Mouse (Mus musculus) megakaryocyte, embryonic 14.5 days (primary cell): ENCODE results near the gene Myom1. TPM values are rescaled to one million over a fixed set of nuclear protein-coding genes. Genes with fewer than 3 reads are reported as not detected.

ENCODE experiments used
- H3K27me3 ChIP-seq: replicated peaks from 2 replicates; pipeline ENCODE3; 2012; ENCODE audit warnings: inconsistent platforms
- H3K36me3 ChIP-seq: replicated peaks from 2 replicates; pipeline ENCODE3; 2012; ENCODE audit warnings: low read length, inconsistent platforms, mixed read lengths
- H3K4me1 ChIP-seq: 2 replicates; pipeline ENCODE4 v1.6.1; 2012; ENCODE audit warnings: inconsistent platforms
- H3K4me3 ChIP-seq: replicated peaks from 2 replicates; pipeline ENCODE3; 2012; ENCODE audit warnings: moderate library complexity, mild to moderate bottlenecking, inconsistent platforms
- H3K9me3 ChIP-seq: 2 replicates; pipeline ENCODE4 v1.6.1; 2012; ENCODE audit warnings: inconsistent platforms
- FLI1 ChIP-seq: IDR thresholded peaks from 2 replicates; pipeline ENCODE4 v1.6.1; 2012; ENCODE audit warnings: low read length, inconsistent platforms, mixed read lengths
- GATA1 ChIP-seq: IDR thresholded peaks from 3 replicates; pipeline ENCODE4 v1.6.1; 2012; ENCODE audit warnings: mixed read lengths, low read length, inconsistent platforms, borderline replicate concordance
- polyA plus RNA-seq: library from polyadenylated mRNA; stranded (reverse); fragments of >175 nt; gene quantifications from 2 replicates; pipeline ENCODE4 v1.2.3, GENCODE M21; 2012; ENCODE audit warnings: low replicate concordance; ENCODE audit not compliant: insufficient read depth

The Myom1 gene
- polyA plus RNA-seq, 1 experiment, result 12.3 TPM

DNA sequence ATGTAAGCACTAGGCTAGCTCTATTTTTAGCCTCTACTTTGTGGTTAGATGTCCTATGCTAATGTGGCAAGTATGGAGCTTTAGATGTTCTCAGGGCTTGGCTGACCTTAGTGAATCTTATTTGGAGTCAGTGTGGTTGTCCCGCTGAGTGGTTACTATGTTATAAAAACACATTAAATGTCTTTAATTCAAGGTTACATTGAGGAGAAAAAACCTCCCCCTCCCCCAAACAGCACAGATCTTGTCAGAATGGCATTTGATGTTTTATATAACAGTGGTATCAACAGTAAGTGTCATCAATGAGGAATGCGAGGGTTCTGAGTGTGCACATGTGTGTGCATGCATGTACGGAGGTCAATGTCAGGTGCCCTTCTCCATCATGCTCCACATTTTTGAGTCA is 24.8 kb downstream of the Myom1 start:
- Histone ChIP-seq H3K4me1 (peaks cover 62% of the 10 kb centered on the region), H3K36me3 (peaks cover 91% of the 10 kb centered on the region), H3K9me3 (no peaks in the 10 kb centered on the region), H3K27me3 (no peaks in the 10 kb centered on the region), H3K4me3 (no peak overlapping the region)
- no peak for TF ChIP-seq GATA1
- TF ChIP-seq FLI1, result no peak

DNA sequence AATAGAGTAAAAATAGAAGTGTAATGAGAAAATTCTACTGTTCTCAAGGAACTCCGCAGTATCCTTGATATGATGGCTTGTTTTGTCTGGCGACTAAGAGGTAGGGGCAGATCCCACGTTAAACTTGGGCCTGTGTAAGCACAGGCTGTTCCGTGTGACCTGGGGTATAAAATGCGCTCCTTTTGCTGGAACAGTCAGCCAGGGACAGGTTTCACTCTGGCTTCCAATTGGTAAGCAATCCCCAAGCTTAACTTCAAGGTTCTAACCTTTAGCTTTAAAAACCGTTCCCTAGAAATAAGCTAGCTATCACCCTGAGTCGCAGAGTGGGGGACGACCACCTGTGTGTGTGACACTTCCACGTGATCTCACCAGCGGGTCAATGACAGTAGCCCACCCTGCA is 30.3 kb downstream of the Myom1 start:
- Histone ChIP-seq H3K9me3 (no peaks in the 10 kb centered on the region), H3K27me3 (no peaks in the 10 kb centered on the region), H3K36me3 (peaks cover 88% of the 10 kb centered on the region), H3K4me3 (no peak overlapping the region), H3K4me1 (peaks cover 13% of the 10 kb centered on the region)
- TF ChIP-seq FLI1, result no peak
- TF ChIP-seq GATA1, result no peak

DNA sequence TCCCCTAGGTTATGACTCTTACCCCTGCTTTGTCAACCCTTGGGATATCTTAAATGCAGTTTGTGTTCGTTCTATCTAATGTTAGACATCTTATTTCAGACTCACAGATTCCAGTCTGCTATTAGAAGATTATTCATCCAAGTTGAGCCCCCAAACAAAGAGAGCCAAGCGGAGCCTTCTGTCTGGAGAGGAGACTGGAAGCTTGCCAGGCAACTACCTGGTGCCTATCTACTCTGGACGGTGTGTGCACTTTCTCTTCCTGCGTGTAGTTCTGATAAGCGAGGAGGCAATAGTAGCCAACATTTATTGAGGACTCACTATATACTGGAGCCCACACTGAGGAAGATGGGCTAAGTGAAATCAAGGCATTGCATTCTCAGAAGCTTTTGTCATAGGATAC is 32.0 kb downstream of the Myom1 start:
- Histone ChIP-seq H3K9me3 (no peaks in the 10 kb centered on the region), H3K4me1 (peaks cover 24% of the 10 kb centered on the region), H3K4me3 (no peak overlapping the region), H3K36me3 (peaks cover 94% of the 10 kb centered on the region), H3K27me3 (no peaks in the 10 kb centered on the region)
- TF ChIP-seq FLI1, result no peak
- no peak for TF ChIP-seq GATA1

DNA sequence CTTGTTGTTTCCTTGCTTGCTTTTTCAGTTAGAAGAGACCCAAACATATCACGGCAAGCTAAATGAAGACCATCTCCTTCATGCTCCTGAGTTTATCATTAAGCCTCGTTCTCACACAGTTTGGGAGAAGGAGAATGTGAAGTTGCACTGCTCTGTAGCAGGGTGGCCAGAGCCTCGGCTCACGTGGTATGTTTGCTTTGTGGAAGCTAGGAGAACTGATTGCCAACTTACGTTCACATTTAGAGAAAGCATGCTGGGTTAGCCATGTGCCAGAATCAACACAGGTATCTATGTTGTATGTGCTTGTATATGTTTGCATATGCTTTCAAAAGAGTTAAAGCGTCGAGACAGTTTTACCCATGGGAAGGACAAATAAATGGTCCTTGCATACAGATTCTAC is 34.8 kb downstream of the Myom1 start:
- TF ChIP-seq GATA1, result no peak
- TF ChIP-seq FLI1, result no peak
- no peak overlapping the region for H3K4me3 ChIP-seq
- H3K9me3 ChIP-seq, result no peaks in the 10 kb centered on the region
- H3K36me3 ChIP-seq, result peaks cover 96% of the 10 kb centered on the region
- H3K27me3 ChIP-seq, result no peaks in the 10 kb centered on the region
- peaks cover 45% of the 10 kb centered on the region for H3K4me1 ChIP-seq

DNA sequence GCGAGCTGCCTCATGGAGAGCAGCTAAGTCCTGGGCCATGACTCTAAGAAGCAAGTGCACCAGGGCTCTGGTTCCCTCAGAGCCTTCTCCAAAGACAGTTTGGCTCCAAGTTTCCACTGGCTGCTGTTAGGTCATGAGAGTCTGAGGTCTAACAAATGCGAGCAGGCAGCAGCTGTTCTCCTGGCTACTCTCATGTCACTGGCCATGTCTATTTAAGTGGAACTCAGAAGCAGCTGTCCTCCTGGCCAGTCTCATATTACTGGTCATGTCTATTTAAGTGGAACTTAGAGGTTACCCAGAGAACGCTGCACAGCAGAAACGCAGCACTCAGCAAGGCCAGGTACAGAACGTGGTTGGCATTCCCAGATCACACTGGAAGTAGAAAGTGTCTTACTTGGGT is 36.4 kb downstream of the Myom1 start:
- Histone ChIP-seq H3K9me3 (no peaks in the 10 kb centered on the region), H3K4me1 (peaks cover 61% of the 10 kb centered on the region), H3K4me3 (no peak overlapping the region), H3K36me3 (peaks cover 94% of the 10 kb centered on the region), H3K27me3 (no peaks in the 10 kb centered on the region)
- no peak for TF ChIP-seq FLI1
- TF ChIP-seq GATA1, result no peak

DNA sequence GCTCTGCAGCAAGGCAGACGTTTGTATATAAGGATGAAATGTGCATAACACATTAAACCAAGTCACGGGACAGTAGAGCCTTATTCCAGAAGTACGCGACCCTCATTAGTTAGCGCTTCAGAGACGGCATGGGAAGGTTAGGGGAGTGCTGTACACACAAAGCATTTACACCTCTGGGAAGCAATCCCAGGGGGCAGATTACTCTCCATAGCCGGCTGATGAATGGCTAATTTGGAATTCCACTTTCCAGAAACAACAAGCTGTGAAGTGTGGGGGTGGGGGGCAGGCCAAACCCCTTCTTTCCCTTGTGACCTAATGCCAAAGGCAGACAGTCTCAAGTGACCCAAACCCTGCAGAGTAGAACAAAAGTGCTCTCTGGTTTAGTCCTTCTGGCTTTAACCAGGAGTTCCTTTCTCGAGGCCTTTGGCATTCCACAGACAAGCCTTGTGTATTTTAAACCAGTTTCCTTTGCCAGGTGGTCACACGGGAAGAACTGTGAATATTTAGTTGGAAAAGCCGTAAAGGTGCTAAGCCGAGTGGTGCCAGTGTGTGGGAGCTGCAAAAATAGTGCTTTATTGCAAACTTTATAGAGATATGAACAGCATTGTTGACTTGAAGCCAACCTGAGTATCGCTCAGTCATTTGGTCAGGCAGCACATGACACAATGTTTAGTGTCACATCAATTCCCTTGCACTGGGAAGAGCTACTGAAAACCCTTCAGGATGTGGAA is 37.6 kb downstream of the Myom1 start:
- peaks cover 97% of the 10 kb centered on the region for H3K36me3 ChIP-seq
- no peak for TF ChIP-seq GATA1
- TF ChIP-seq FLI1, result no peak
- peaks cover 61% of the 10 kb centered on the region for H3K4me1 ChIP-seq
- peak overlapping the region; percentile 24 for H3K4me3 ChIP-seq
- H3K9me3 ChIP-seq, result no peaks in the 10 kb centered on the region
- H3K27me3 ChIP-seq, result no peaks in the 10 kb centered on the region

DNA sequence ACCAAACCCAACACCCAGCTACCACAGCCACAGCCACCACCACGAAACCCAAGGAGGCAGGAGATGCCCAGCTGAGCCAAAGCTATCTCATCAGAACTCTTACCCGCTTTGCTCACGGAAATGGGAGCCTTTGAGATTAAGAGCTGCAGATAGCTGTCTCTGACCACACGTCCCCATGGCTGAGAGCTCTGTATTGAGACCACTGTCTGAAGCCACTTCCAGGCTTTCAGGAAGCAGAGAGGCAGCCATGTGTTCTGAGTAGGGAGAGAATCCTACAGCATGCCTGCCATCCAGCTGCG is 38.1 kb downstream of the Myom1 start:
- TF ChIP-seq GATA1 (peak; percentile 75; the same call in 1 of the 3 replicates), FLI1 (no peak)
- Histone ChIP-seq H3K4me3 (peak overlapping the region; percentile 24), H3K36me3 (peaks cover 97% of the 10 kb centered on the region), H3K27me3 (no peaks in the 10 kb centered on the region), H3K9me3 (no peaks in the 10 kb centered on the region), H3K4me1 (peaks cover 61% of the 10 kb centered on the region)

DNA sequence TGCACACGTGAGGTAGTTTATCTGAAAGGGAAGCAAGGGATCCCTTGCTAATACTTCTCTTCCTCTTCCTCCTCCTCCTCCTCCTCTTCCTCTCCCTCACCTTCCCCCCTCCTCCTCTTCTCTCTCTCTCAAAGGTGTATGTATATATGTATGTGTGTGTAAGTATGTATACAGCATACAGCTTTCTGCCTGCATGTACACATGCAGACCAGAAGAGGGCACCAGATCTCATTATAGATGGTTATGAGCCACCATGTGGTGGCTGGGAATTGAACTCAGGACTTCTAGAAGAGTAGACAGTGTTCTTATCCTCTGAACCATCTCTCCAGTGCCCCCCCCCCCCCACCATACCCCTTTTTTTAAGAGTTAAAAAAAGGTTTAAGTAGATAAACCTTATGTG is 40.2 kb downstream of the Myom1 start:
- H3K27me3 ChIP-seq, result no peaks in the 10 kb centered on the region
- peaks cover 61% of the 10 kb centered on the region for H3K4me1 ChIP-seq
- no peak for TF ChIP-seq FLI1
- no peak overlapping the region for H3K4me3 ChIP-seq
- no peaks in the 10 kb centered on the region for H3K9me3 ChIP-seq
- peaks cover 96% of the 10 kb centered on the region for H3K36me3 ChIP-seq

DNA sequence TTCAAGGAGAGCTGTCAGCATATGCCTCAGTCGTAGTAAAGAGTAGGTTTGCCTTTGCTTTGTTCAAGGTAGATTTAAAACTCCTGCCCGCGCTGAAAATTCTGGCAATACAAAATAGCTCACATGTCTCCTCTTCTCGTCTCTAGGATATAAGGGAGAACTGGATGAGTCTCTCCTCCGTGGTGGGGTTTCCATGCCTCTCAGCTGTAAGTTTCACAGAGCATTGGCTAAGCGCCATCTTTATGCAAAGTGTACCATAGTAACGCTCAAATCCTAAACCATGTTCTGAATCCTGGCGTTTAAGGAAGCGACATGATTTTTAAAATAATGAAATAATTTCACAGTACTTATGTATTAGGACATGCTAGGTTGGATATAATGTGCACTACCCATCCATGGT is 43.2 kb downstream of the Myom1 start:
- H3K27me3 ChIP-seq, result no peaks in the 10 kb centered on the region
- peaks cover 33% of the 10 kb centered on the region for H3K4me1 ChIP-seq
- peaks cover 89% of the 10 kb centered on the region for H3K36me3 ChIP-seq
- no peaks in the 10 kb centered on the region for H3K9me3 ChIP-seq
- TF ChIP-seq GATA1 (no peak), FLI1 (no peak)
- no peak overlapping the region for H3K4me3 ChIP-seq

DNA sequence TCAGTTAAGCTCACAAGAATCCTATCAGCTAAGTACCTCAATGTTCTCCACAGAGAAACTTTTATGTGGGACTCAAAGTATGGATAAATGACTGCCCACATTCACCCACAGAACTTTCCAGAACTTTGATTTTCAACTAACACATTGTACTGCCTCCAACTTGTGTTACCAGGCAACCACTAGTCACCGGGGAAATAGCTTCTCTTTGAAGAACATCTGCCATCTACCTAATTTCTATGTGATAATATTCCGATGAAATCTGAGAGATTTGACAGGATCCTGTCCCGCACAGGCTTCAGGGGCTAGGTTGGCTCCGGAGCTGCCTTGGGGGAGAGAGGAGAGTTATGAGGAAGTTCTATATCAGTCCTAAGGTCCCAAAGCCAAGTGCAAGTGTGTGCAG is 44.4 kb downstream of the Myom1 start:
- H3K4me3 ChIP-seq, result no peak overlapping the region
- TF ChIP-seq FLI1 (no peak), GATA1 (no peak)
- no peaks in the 10 kb centered on the region for H3K9me3 ChIP-seq
- peaks cover 20% of the 10 kb centered on the region for H3K4me1 ChIP-seq
- no peaks in the 10 kb centered on the region for H3K27me3 ChIP-seq
- H3K36me3 ChIP-seq, result peaks cover 87% of the 10 kb centered on the region

DNA sequence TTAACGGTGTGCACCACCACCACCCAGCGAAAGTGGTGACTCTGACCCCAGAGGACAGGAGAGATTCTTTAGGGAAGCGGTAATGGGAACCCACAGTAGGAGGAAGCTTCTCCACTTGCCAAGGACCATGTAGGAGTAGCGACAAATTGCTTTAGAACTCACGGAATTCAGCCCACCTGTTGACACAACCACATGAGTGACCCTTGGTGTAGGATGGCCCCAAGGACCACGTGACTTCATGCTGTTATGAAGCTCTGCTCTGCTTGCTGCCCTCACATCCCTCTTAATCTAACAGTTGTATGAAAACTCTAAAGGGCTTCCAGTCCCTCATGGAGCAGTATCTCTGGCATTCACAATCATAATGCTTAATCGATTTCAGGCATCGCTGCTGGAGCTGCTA is 46.9 kb downstream of the Myom1 start:
- H3K27me3 ChIP-seq, result no peaks in the 10 kb centered on the region
- H3K4me1 ChIP-seq, result peaks cover 11% of the 10 kb centered on the region; the same call in 1 of the 2 replicates
- no peak for TF ChIP-seq GATA1
- no peak for TF ChIP-seq FLI1
- H3K9me3 ChIP-seq, result no peaks in the 10 kb centered on the region
- no peak overlapping the region for H3K4me3 ChIP-seq
- H3K36me3 ChIP-seq, result peaks cover 88% of the 10 kb centered on the region
